Mouse (Mus musculus): ENCODE data around the gene Ttll5. TPM values are rescaled to one million over a fixed set of nuclear protein-coding genes. Genes with fewer than 3 reads are reported as not detected.

Gene Ttll5
- polyA plus RNA-seq, 1 experiment, result 88.4 TPM

DNA sequence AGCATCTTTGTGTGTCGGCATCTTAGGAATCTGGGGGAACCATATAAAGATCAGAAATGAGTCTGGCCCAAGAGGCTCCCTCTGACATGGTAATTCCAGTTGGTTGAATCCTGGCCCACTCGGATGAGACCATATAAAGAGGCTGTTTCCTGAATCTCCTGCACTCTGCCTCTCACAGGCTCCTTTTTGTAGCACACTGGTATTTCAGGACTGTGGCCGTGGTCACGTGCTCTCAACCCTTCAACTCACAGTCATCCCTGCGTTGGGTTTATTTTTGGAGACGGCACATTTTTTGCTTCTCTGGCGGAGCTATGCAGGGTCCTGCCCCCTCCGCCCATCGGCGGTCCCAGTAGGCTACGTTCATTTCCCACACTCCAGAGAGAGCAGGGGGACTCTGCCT, 279.8 kb downstream of the Ttll5 start:
- Histone ChIP-seq H3K4me1 (ENCODE audit: control insufficient read depth, insufficient read depth, low read length) (no peaks in the 10 kb centered on the region), H3K27me3 (ENCODE audit: control insufficient read depth, insufficient read depth, low read length) (no peaks in the 10 kb centered on the region), H3K27ac (ENCODE audit: insufficient read depth, low read length) (no peak overlapping the region; the same call in 1 of the 2 replicates), H3K4me3 (replicated peaks; ENCODE audit: insufficient read depth, low read depth, low read length) (no peak overlapping the region)
- 82% methylated on average over 11 of the region's 11 CpGs for WGBS
- no peak for DNase-seq
- no peak for TF ChIP-seq CTCF (IDR thresholded peaks at IDR 0.05; ENCODE audit: borderline replicate concordance, insufficient read depth, low read depth, low read length)
- TF ChIP-seq POLR2A (IDR thresholded peaks at IDR 0.05; ENCODE audit: borderline replicate concordance, insufficient read depth, low read length), result no peak

DNA sequence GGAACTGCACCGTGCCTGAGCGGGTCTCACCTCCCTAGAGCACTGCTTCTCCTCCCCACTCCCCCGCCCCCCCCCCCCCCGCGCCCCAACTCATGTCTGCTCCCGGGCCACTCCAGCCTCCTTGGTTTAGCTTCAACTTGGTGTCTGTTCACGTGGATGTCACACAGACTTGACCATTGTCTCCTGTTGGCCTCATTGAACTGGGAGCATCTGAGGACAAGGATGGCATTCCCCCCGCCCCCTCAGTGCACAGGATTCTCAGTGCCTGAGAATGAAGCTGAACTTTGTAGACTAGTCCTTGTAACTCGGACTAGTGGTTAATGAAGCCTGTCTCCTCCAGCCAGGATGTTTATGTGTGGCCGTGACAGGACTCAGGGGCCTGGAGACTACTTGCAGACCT, 281.1 kb downstream of the Ttll5 start:
- H3K27ac ChIP-seq (ENCODE audit: insufficient read depth, low read length), result no peak overlapping the region; the same call in 1 of the 2 replicates
- no peak for DNase-seq
- WGBS, result 70% methylated on average over 10 of the region's 10 CpGs
- H3K4me1 ChIP-seq (ENCODE audit: control insufficient read depth, insufficient read depth, low read length), result 0 out of 2 replicates have a peak, but pooled peaks cover 3% of the 10 kb centered on the region
- H3K27me3 ChIP-seq (ENCODE audit: control insufficient read depth, insufficient read depth, low read length), result no peaks in the 10 kb centered on the region
- TF ChIP-seq POLR2A (IDR thresholded peaks at IDR 0.05; ENCODE audit: borderline replicate concordance, insufficient read depth, low read length) (no peak), CTCF (IDR thresholded peaks at IDR 0.05; ENCODE audit: borderline replicate concordance, insufficient read depth, low read depth, low read length) (no peak)
- H3K4me3 ChIP-seq (replicated peaks; ENCODE audit: insufficient read depth, low read depth, low read length), result no peak overlapping the region

DNA sequence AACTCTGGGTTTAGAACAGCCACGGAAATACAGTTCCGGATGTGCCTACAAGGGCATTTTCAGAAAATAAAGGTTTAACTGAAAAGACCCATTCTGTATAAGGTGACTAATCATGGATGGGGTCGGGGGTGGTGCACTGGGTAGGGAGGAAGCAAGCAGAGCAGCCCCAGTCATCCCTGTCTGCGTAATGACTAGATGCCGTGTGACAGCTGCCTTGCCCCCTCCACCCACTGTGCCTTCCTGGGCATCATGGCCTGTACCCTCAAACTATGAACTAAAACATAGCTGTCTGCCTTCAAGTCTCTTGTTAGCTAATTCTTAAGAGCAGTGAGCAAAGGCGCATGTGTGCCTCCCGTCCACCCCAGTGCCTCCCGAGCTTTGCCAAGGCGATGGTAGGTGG, 281.6 kb downstream of the Ttll5 start:
- no peak overlapping the region; the same call in 1 of the 2 replicates for H3K27ac ChIP-seq (ENCODE audit: insufficient read depth, low read length)
- H3K27me3 ChIP-seq (ENCODE audit: control insufficient read depth, insufficient read depth, low read length), result no peaks in the 10 kb centered on the region
- TF ChIP-seq CTCF (IDR thresholded peaks at IDR 0.05; ENCODE audit: borderline replicate concordance, insufficient read depth, low read depth, low read length) (no peak), POLR2A (IDR thresholded peaks at IDR 0.05; ENCODE audit: borderline replicate concordance, insufficient read depth, low read length) (no peak)
- 0 out of 2 replicates have a peak, but pooled peaks cover 3% of the 10 kb centered on the region for H3K4me1 ChIP-seq (ENCODE audit: control insufficient read depth, insufficient read depth, low read length)
- H3K4me3 ChIP-seq (replicated peaks; ENCODE audit: insufficient read depth, low read depth, low read length), result no peak overlapping the region
- WGBS, result 89% methylated on average over 9 of the region's 9 CpGs
- no peak for DNase-seq

DNA sequence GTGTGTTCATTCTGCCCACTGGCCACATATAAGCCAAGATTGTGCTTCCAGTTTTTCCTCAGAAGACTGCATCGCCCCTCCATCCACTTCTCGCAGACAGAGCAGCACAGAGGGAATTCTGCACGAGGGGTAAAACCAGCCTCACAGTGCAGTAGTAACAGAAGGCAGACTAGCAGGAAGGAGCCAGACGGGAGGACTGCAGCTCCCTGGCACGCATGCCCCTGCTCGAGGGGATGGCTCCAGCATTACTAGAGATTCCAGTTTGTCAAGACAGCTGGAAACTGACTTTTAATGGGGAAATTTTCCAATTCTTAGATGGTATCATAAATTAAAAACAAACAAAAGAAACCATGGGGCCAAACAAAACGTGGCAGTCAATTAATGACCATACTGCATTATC, 283.2 kb downstream of the Ttll5 start:
- no peak for DNase-seq
- Histone ChIP-seq H3K27me3 (ENCODE audit: control insufficient read depth, insufficient read depth, low read length) (no peaks in the 10 kb centered on the region), H3K4me3 (replicated peaks; ENCODE audit: insufficient read depth, low read depth, low read length) (no peak overlapping the region), H3K27ac (ENCODE audit: insufficient read depth, low read length) (no peak overlapping the region), H3K4me1 (ENCODE audit: control insufficient read depth, insufficient read depth, low read length) (0 out of 2 replicates have a peak, but pooled peaks cover 3% of the 10 kb centered on the region)
- WGBS, result 37% methylated on average over 7 of the region's 7 CpGs
- TF ChIP-seq POLR2A (IDR thresholded peaks at IDR 0.05; ENCODE audit: borderline replicate concordance, insufficient read depth, low read length), result no peak
- TF ChIP-seq CTCF (IDR thresholded peaks at IDR 0.05; ENCODE audit: borderline replicate concordance, insufficient read depth, low read depth, low read length), result no peak

DNA sequence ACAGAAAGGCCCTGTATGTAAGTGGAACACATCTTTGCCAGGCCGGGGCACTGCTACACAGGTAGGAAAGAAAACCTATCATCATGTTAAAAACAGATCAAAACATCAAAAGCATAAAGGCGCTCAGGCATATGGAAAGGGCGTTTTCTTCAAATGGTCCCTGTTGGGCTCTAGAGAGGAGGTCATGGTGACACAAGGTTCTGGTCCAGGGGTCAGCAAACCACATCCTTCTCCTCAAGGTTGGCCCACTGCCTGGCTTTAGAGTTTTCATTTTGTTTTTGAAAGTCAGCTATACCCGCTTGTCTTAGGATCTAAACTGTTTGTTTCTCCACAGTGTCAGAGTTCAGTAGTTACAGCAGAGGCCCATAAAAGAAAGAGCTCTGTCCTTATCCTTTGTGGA, 285.1 kb downstream of the Ttll5 start:
- Histone ChIP-seq H3K27me3 (ENCODE audit: control insufficient read depth, insufficient read depth, low read length) (no peaks in the 10 kb centered on the region), H3K27ac (ENCODE audit: insufficient read depth, low read length) (no peak overlapping the region), H3K4me1 (ENCODE audit: control insufficient read depth, insufficient read depth, low read length) (0 out of 2 replicates have a peak, but pooled peaks cover 3% of the 10 kb centered on the region), H3K4me3 (replicated peaks; ENCODE audit: insufficient read depth, low read depth, low read length) (no peak overlapping the region)
- 84% methylated on average over 4 of the region's 4 CpGs for WGBS
- TF ChIP-seq POLR2A (IDR thresholded peaks at IDR 0.05; ENCODE audit: borderline replicate concordance, insufficient read depth, low read length) (no peak), CTCF (IDR thresholded peaks at IDR 0.05; ENCODE audit: borderline replicate concordance, insufficient read depth, low read depth, low read length) (no peak)
- DNase-seq, result no peak

DNA sequence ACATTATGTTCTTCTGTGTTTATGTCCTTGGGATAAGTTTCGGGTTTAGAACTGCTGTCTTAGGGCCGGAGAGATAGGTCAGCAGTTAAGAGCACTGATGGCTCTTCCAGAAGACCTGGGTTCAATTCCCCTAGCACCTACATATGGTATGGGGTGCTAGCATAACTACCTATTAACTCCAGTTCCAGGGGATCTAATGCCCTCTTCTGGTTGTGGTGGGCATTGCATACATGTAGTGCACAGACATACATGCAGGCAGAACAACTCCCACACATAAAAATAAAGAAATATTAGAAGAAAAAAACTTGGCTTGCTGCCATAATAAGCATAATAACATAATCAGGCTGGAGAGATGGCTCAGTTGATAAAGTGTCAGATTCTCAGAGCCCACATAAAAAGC, 286.2 kb downstream of the Ttll5 start:
- Histone ChIP-seq H3K4me1 (ENCODE audit: control insufficient read depth, insufficient read depth, low read length) (0 out of 2 replicates have a peak, but pooled peaks cover 3% of the 10 kb centered on the region), H3K4me3 (replicated peaks; ENCODE audit: insufficient read depth, low read depth, low read length) (no peak overlapping the region), H3K27ac (ENCODE audit: insufficient read depth, low read length) (no peak overlapping the region), H3K27me3 (ENCODE audit: control insufficient read depth, insufficient read depth, low read length) (no peaks in the 10 kb centered on the region)
- WGBS, result 99% methylated on average over 2 of the region's 2 CpGs
- DNase-seq, result no peak
- TF ChIP-seq POLR2A (IDR thresholded peaks at IDR 0.05; ENCODE audit: borderline replicate concordance, insufficient read depth, low read length), result no peak
- peak; percentile 19; the same call in 1 of the 2 replicates for TF ChIP-seq CTCF (IDR thresholded peaks at IDR 0.05; ENCODE audit: borderline replicate concordance, insufficient read depth, low read depth, low read length)

Other genes with a start within 250 kb of the Ttll5 start
- gene Jdp2, start 225.6 kb upstream of the Ttll5 start, polyA plus RNA-seq (2012; rRNA removed), result 27.5 and 28.7 TPM in 2 replicates
- gene Batf, start 138.0 kb upstream of the Ttll5 start, polyA plus RNA-seq (2012; rRNA removed), result 0.30 and 0.38 TPM in 2 replicates
- gene Flvcr2, start 78.1 kb upstream of the Ttll5 start, polyA plus RNA-seq (2012; rRNA removed), result 3.4 and 4.7 TPM in 2 replicates
- gene Erg28, start 109 bp upstream of the Ttll5 start, polyA plus RNA-seq (2012; rRNA removed), result 100 and 107 TPM in 2 replicates

Data from cerebellum, adult 2 months (tissue).